Mouse (Mus musculus): ENCODE results near the gene Sugct. TPM values are rescaled to one million over a fixed set of nuclear protein-coding genes. Genes with fewer than 3 reads are reported as not detected.

Gene Sugct
- total and polyA plus RNA-seq, 3 experiments, result 1.0 to 3.0 TPM; not detected in 1

DNA sequence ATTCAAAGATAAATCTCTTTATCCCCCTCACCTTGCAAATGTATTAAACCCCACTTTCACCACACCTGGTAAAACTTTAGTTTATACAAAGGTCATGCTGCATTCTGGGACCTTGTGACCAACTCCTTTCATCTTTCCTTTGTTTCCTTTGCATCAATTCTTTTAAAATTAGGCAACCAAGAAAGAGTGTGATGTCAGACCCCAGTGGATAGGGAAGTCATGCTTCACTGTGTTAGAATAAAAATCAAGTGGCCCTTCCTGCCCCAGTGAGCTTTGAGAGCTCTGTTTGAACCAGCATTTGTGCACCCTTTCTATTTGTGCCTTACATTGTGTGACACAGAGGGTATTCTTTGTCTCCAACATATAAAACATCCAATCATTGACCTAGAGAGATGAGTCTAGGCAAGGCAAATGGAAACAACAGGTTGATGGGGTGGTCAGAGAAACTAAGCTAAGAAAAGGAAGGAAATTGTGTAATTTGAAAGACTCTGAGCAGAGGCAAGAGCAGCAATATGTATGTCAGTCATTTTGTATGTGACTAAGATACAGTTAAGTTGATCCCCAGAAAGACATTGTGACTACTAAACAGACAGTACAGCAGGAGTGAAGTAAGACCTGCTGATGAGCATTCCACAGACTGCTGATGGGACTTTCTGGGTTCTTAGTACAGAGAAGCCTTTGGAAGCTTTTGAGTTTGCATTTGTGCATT lies 797.1 kb downstream of the Sugct start:
- no peak for DNase-seq (ENCODE audit: low read depth, low spot score)
- Histone ChIP-seq H3K27me3 (ENCODE audit: control insufficient read depth in 1 of 2, insufficient read depth in 2 of 2, low read length in 2 of 2) (no peaks in the 10 kb centered on the region), H3K9ac (ENCODE audit: control insufficient read depth, low read depth, low read length, poor library complexity, severe bottlenecking) (no peak overlapping the region), H3K36me3 (ENCODE audit: control insufficient read depth in 1 of 2, insufficient read depth in 2 of 2, low read length in 2 of 2) (no peaks in the 10 kb centered on the region), H3K79me2 (ENCODE audit: control insufficient read depth, insufficient read depth, low read length, poor library complexity) (no peaks in the 10 kb centered on the region), H3K4me1 (ENCODE audit: control insufficient read depth in 1 of 2, insufficient read depth in 2 of 2, low read length in 2 of 2) (no peaks in the 10 kb centered on the region), H3K27ac (ENCODE audit: control insufficient read depth, low read depth, low read length) (no peak overlapping the region), H3K9me3 (replicated peaks; ENCODE audit: insufficient read depth, low read length) (no peaks in the 10 kb centered on the region), H3K4me3 (ENCODE audit: control insufficient read depth in 1 of 2, insufficient read depth in 1 of 2, low read depth in 2 of 2, low read length in 2 of 2) (no peak overlapping the region)
- no peak for TF ChIP-seq CHD2 (IDR thresholded peaks at IDR 0.05; ENCODE audit: low read length)
- TF ChIP-seq MYB (IDR thresholded peaks at IDR 0.05; ENCODE audit: low read depth, low read length), result no peak
- TF ChIP-seq MXI1 (IDR thresholded peaks at IDR 0.05; ENCODE audit: low read depth, low read length), result no peak
- no peak for TF ChIP-seq CTCF (IDR thresholded peaks at IDR 0.05 in 2 of 3, conservative IDR thresholded peaks at IDR 0.05 in 1 of 3; ENCODE audit: control insufficient read depth in 1 of 3, insufficient read depth in 1 of 3, low read depth in 2 of 3, low read length in 3 of 3, poor library complexity in 1 of 3, severe bottlenecking in 1 of 3)
- no peak for TF ChIP-seq MYC (IDR thresholded peaks at IDR 0.05; ENCODE audit: low read depth, low read length)
- TF ChIP-seq BHLHE40 (IDR thresholded peaks at IDR 0.05; ENCODE audit: borderline replicate concordance, low read depth, low read length), result no peak
- TF ChIP-seq USF1 (IDR thresholded peaks at IDR 0.05; ENCODE audit: low read depth, low read length), result no peak
- TF ChIP-seq SIN3A (IDR thresholded peaks at IDR 0.05; ENCODE audit: low read length), result no peak
- no peak for TF ChIP-seq E2F4 (IDR thresholded peaks at IDR 0.05; ENCODE audit: borderline replicate concordance, low read depth, low read length)
- no peak for TF ChIP-seq MAFK (IDR thresholded peaks at IDR 0.05; ENCODE audit: borderline replicate concordance, low read depth, low read length)
- TF ChIP-seq MAX (IDR thresholded peaks at IDR 0.05; ENCODE audit: low read length), result no peak
- TF ChIP-seq POLR2A (IDR thresholded peaks at IDR 0.05; ENCODE audit: control insufficient read depth in 1 of 2, insufficient read depth in 1 of 2, low read depth in 1 of 2, low read length in 2 of 2, poor library complexity in 1 of 2), result no peak
- TF ChIP-seq NRF1 (IDR thresholded peaks at IDR 0.05; ENCODE audit: insufficient read depth, low read depth, low read length, poor library complexity, severe bottlenecking), result no peak
- no peak for TF ChIP-seq GATA1 (IDR thresholded peaks at IDR 0.05; ENCODE audit: low read depth, low read length)

DNA sequence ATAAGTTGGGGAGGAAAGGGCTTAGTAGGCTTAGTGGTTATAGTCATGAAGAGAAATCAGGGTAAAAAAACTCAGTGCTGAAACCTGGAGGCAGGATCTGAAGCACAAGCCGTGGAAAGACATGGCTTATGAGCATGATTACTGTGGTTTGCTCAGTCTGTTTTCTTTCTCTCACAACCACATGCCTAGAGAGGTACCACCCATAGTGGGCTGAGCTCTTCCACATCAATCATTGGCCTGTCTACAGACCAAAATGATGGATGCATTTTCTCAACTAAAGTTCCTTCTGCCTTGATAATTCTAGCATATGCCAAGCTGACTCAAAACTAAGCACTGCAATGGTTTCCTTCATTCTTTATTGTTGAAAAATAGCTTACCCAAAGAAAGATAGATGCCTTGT lies 817.3 kb downstream of the Sugct start:
- Histone ChIP-seq H3K27me3 (ENCODE audit: control insufficient read depth in 1 of 2, insufficient read depth in 2 of 2, low read length in 2 of 2) (no peaks in the 10 kb centered on the region; a peak in 1 of 4 replicates), H3K36me3 (ENCODE audit: control insufficient read depth in 1 of 2, insufficient read depth in 2 of 2, low read length in 2 of 2) (no peaks in the 10 kb centered on the region), H3K4me3 (ENCODE audit: control insufficient read depth in 1 of 2, insufficient read depth in 1 of 2, low read depth in 2 of 2, low read length in 2 of 2) (no peak overlapping the region), H3K4me1 (ENCODE audit: control insufficient read depth in 1 of 2, insufficient read depth in 2 of 2, low read length in 2 of 2) (no peaks in the 10 kb centered on the region), H3K9me3 (replicated peaks; ENCODE audit: insufficient read depth, low read length) (no peaks in the 10 kb centered on the region), H3K9ac (ENCODE audit: control insufficient read depth, low read depth, low read length, poor library complexity, severe bottlenecking) (no peak overlapping the region), H3K27ac (ENCODE audit: control insufficient read depth, low read depth, low read length) (no peak overlapping the region), H3K79me2 (ENCODE audit: control insufficient read depth, insufficient read depth, low read length, poor library complexity) (no peaks in the 10 kb centered on the region)
- TF ChIP-seq RCOR1 (IDR thresholded peaks at IDR 0.05; ENCODE audit: low read depth, low read length) (no peak), TAL1 (IDR thresholded peaks at IDR 0.05; ENCODE audit: low read length) (no peak), NRF1 (IDR thresholded peaks at IDR 0.05; ENCODE audit: insufficient read depth, low read depth, low read length, poor library complexity, severe bottlenecking) (no peak), ZKSCAN1 (IDR thresholded peaks at IDR 0.05; ENCODE audit: low read depth, low read length) (no peak), UBTF (IDR thresholded peaks at IDR 0.05; ENCODE audit: borderline replicate concordance, insufficient read depth, low read depth, low read length) (no peak), GABPA (IDR thresholded peaks at IDR 0.05; ENCODE audit: low read depth, low read length) (no peak), POLR2A (IDR thresholded peaks at IDR 0.05; ENCODE audit: control insufficient read depth in 1 of 2, insufficient read depth in 1 of 2, low read depth in 1 of 2, low read length in 2 of 2, poor library complexity in 1 of 2) (no peak), TCF12 (IDR thresholded peaks at IDR 0.05; ENCODE audit: low read depth, low read length) (no peak), CHD1 (IDR thresholded peaks at IDR 0.05; ENCODE audit: low read depth, low read length) (no peak), MXI1 (IDR thresholded peaks at IDR 0.05; ENCODE audit: low read depth, low read length) (no peak), EP300 (IDR thresholded peaks at IDR 0.05; ENCODE audit: low read depth in 1 of 2, low read length in 2 of 2) (no peak), HCFC1 (IDR thresholded peaks at IDR 0.05; ENCODE audit: low read depth, low read length) (no peak), USF1 (IDR thresholded peaks at IDR 0.05; ENCODE audit: low read depth, low read length) (no peak), MYB (IDR thresholded peaks at IDR 0.05; ENCODE audit: low read depth, low read length) (no peak), MEF2A (IDR thresholded peaks at IDR 0.05; ENCODE audit: extremely low read depth, insufficient replicate concordance, low read depth, low read length, poor library complexity, severe bottlenecking) (no peak), CHD2 (IDR thresholded peaks at IDR 0.05; ENCODE audit: low read length) (no peak), MAFK (IDR thresholded peaks at IDR 0.05; ENCODE audit: borderline replicate concordance, low read depth, low read length) (no peak), MYC (IDR thresholded peaks at IDR 0.05; ENCODE audit: low read depth, low read length) (no peak)
- DNase-seq (ENCODE audit: low read depth, low spot score), result no peak
